Mouse (Mus musculus): ENCODE results near the gene Prnp. TPM values are rescaled to one million over a fixed set of nuclear protein-coding genes. Genes with fewer than 3 reads are reported as not detected.

Prnp gene
- total RNA-seq, 2 experiments from 2014 or later = 7.6 to 14.3 TPM

DNA sequence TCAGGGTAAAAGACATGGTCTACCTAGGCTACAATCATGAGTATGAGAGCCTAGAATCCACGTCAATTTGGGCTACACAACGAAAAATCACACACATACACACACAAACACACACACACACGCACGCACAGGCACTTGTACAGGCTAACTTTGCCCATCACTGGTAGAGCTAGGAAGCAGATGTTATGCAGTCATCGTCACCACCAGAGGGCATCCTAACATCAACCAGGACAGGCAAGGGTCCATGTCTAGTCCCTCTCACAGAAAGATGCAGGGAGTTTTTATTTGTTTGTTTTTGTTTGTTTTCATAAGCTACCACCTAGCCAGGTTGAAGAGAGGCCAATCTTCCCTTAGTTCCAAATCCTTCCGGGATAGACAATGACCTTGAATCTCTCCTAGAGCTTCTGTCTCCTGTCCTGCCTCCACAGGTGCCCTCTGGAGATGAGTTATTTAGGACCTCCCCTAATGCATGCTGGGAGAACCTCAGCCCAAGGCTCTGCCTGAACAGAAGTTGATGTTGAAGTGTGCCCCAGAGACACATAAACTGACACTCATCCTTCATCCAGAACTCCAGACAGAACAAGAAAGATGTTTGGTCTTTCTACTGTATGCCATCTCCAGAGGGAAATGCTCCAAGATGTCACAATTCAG is 72.9 kb downstream of the Prnp start:
- peak; percentile 92 for ATAC-seq (replicated peaks; ENCODE audit: low FRiP score, low TSS enrichment, poor library complexity, severe bottlenecking)

DNA sequence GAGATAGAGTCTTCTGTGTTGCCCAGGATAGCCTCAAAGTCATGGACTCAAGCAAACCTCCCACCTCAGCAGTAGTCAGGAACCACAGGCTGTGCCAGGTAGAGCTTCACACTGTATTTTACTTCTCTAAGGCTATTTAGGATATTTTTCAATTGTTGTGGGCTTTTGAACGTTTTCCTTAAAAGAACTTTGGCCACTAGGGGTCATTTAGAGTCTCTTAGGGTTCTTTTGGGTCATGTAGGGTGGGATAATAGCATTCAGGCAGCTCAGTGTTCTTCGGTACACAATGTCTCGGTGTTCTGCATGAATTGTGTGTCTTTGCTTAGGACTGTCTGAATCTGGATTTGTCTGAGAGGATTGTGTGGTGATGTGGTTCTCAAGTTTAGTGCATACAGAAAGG is 78.2 kb downstream of the Prnp start:
- ATAC-seq (replicated peaks; ENCODE audit: low FRiP score, low TSS enrichment, poor library complexity, severe bottlenecking) = no peak

Other genes with a start within 250 kb of the Prnp start
- gene Erv3, start 50.2 kb upstream of the Prnp start, total RNA-seq (2014; fragmentation: Nextera tagmentation) = not detected in 2 replicates
- not detected in 2 replicates for gene Erv3, start 50.2 kb upstream of the Prnp start, total RNA-seq (2017)
- gene Prn, start within 50 bp of the Prnp start, total RNA-seq (2014; fragmentation: Nextera tagmentation) = not detected in 2 replicates
- not detected in 2 replicates for gene Prn, start within 50 bp of the Prnp start, total RNA-seq (2017)
- gene Prnd, start 40.9 kb downstream of the Prnp start, total RNA-seq (2014; fragmentation: Nextera tagmentation) = not detected in 2 replicates
- gene Prnd, start 40.9 kb downstream of the Prnp start, total RNA-seq (2017) = not detected in 2 replicates
- gene Rassf2, start 120.3 kb downstream of the Prnp start, total RNA-seq (2014; fragmentation: Nextera tagmentation) = 4.3 and 10.8 TPM in 2 replicates
- 2.3 and 4.8 TPM in 2 replicates for gene Rassf2, start 120.3 kb downstream of the Prnp start, total RNA-seq (2017)
- 7.1 and 9.3 TPM in 2 replicates for gene Slc23a2, start 235.2 kb downstream of the Prnp start, total RNA-seq (2014; fragmentation: Nextera tagmentation)
- 5.5 and 7.3 TPM in 2 replicates for gene Slc23a2, start 235.2 kb downstream of the Prnp start, total RNA-seq (2017)

Data from megakaryocyte-erythroid progenitor cell, adult 5-6 weeks (primary cell).